Mouse (Mus musculus): ENCODE measurements around the gene Copz1. TPM values are rescaled to one million over a fixed set of nuclear protein-coding genes. Genes with fewer than 3 reads are reported as not detected.

Gene Copz1
- total RNA-seq (2012; rRNA removed), result 80.0 and 97.9 TPM in 2 replicates
- 135 and 148 TPM in 2 replicates for total RNA-seq (2014; rRNA removed)
- 263 and 271 TPM in 2 replicates for polyA plus RNA-seq (2012; ENCODE audit: insufficient read length, low read depth)

GRCm38 (mm10) chr15:103272419-103273279 lies at the start of gene Copz1:
TSS of gene Copz1 (plus strand) at chr15:103272714.
- no peak within 1 kb of the TSS for H3K27ac ChIP-seq (ENCODE audit: insufficient read depth, low read depth)

GRCm38 (mm10) chr15:103224161-103224560 lies 48.4 kb upstream of the Copz1 start:
- in situ Hi-C loops (cut with MboI; ENCODE audit: low pct_ligation_motif_present, low pct_unique_long_range_greater_than_20kb, low sequenced_read_pairs), result no loop called here
- H3K4me2 ChIP-seq (ENCODE audit: insufficient read depth, low read depth, poor library complexity, severe bottlenecking), result no peak overlapping the region
- dilution Hi-C loops (cut with MboI; ENCODE audit: extremely low pct_ligation_motif_present, extremely low pct_unique_long_range_greater_than_20kb, low sequenced_read_pairs), result no loop called here

More at GRCm38 (mm10) chr15:103272419-103273279, at the start of gene Copz1:
- peak; percentile 100 for DNase-seq (ENCODE audit: extremely low read depth)
- H3K4me3 ChIP-seq (replicated peaks in 1 of 3; ENCODE audit: low read depth in 2 of 3, low read length in 2 of 3, poor library complexity in 1 of 3), result peak within 1 kb of the TSS; percentile 68 to 91 (median 74)
- dilution Hi-C loops (cut with MboI; ENCODE audit: extremely low pct_ligation_motif_present, extremely low pct_unique_long_range_greater_than_20kb, low sequenced_read_pairs), result no loop called here
- H3K9ac ChIP-seq (ENCODE audit: insufficient read depth, low read depth), result peak within 1 kb of the TSS; percentile 82
- H3K79me2 ChIP-seq (replicated peaks; ENCODE audit: control insufficient read depth, extremely low read depth, insufficient read depth, poor library complexity, severe bottlenecking), result peaks cover 35% of the 10 kb centered on the region
- TF ChIP-seq UBTF (IDR thresholded peaks at IDR 0.05; ENCODE audit: low read depth, low read length) (peak; percentile 100), SMC3 (IDR thresholded peaks at IDR 0.05; ENCODE audit: low read depth, low read length) (no peak), HCFC1 (IDR thresholded peaks at IDR 0.05; ENCODE audit: low read depth, low read length) (peak; percentile 80), NELFE (IDR thresholded peaks at IDR 0.05; ENCODE audit: low read depth, low read length) (peak; percentile 76), SIN3A (IDR thresholded peaks at IDR 0.05; ENCODE audit: low read length) (peak; percentile 90), CTCF (conservative IDR thresholded peaks at IDR 0.05 in 1 of 2, IDR thresholded peaks at IDR 0.05 in 1 of 2; ENCODE audit: low read depth in 2 of 2, low read length in 2 of 2) (peak in 1 of 2 experiments; percentile 49; a peak in 2 of 4 replicates), E2F4 (IDR thresholded peaks at IDR 0.05; ENCODE audit: insufficient replicate concordance, low read depth, low read length) (no peak), IRF4 (IDR thresholded peaks at IDR 0.05; ENCODE audit: low read depth, low read length) (0 out of 2 replicates have a peak, but pooled peaks have one; percentile 27), ZKSCAN1 (IDR thresholded peaks at IDR 0.05; ENCODE audit: borderline replicate concordance, low read depth, low read length) (no peak), BHLHE40 (IDR thresholded peaks at IDR 0.05; ENCODE audit: low read depth, low read length) (no peak), CHD2 (IDR thresholded peaks at IDR 0.05; ENCODE audit: low read length) (peak; percentile 96), GABPA (IDR thresholded peaks at IDR 0.05; ENCODE audit: insufficient replicate concordance, low read depth, low read length) (no peak), USF2 (conservative IDR thresholded peaks at IDR 0.05; ENCODE audit: low read depth, low read length) (peak; percentile 96), ETS1 (conservative IDR thresholded peaks at IDR 0.05; ENCODE audit: low read depth, low read length) (no peak), EP300 (IDR thresholded peaks at IDR 0.05; ENCODE audit: low read length) (no peak), JUND (conservative IDR thresholded peaks at IDR 0.05; ENCODE audit: low read depth, low read length) (no peak), ZC3H11A (IDR thresholded peaks at IDR 0.05; ENCODE audit: low read depth, low read length) (no peak), CHD1 (IDR thresholded peaks at IDR 0.05; ENCODE audit: low read depth, low read length) (no peak), MAZ (IDR thresholded peaks at IDR 0.05; ENCODE audit: low read depth, low read length) (0 out of 2 replicates have a peak, but pooled peaks have one; percentile 11), JUN (IDR thresholded peaks at IDR 0.05; ENCODE audit: insufficient read depth, low read depth, low read length) (no peak), MXI1 (IDR thresholded peaks at IDR 0.05; ENCODE audit: low read depth, low read length) (peak; percentile 97), KAT2A (IDR thresholded peaks at IDR 0.05; ENCODE audit: insufficient replicate concordance, low read length) (peak; percentile 79; the same call in 1 of the 2 replicates), POLR2AphosphoS2 (IDR thresholded peaks at IDR 0.05; ENCODE audit: low read depth, low read length) (peak; percentile 84), ZNF384 (IDR thresholded peaks at IDR 0.05; ENCODE audit: low read depth, low read length) (no peak), MAFK (IDR thresholded peaks at IDR 0.05; ENCODE audit: insufficient replicate concordance, low read length) (no peak), PAX5 (IDR thresholded peaks at IDR 0.05; ENCODE audit: low read length) (no peak), MEF2A (IDR thresholded peaks at IDR 0.05; ENCODE audit: borderline replicate concordance, low read depth, low read length) (no peak), MYC (IDR thresholded peaks at IDR 0.05; ENCODE audit: low read depth, low read length) (peak; percentile 86), RCOR1 (conservative IDR thresholded peaks at IDR 0.05; ENCODE audit: low read depth, low read length) (no peak), RAD21 (IDR thresholded peaks at IDR 0.05; ENCODE audit: low read depth, low read length) (no peak; the same call in 1 of the 2 replicates), POLR2A (IDR thresholded peaks at IDR 0.05; ENCODE audit: low read depth, low read length) (peak; percentile 91), ZMIZ1 (IDR thresholded peaks at IDR 0.05; ENCODE audit: low read depth, low read length) (peak; percentile 88), NRF1 (IDR thresholded peaks at IDR 0.05; ENCODE audit: low read depth, low read length) (peak; percentile 52; the same call in 1 of the 2 replicates), TCF12 (IDR thresholded peaks at IDR 0.05; ENCODE audit: low read depth, low read length) (peak; percentile 75; the same call in 1 of the 2 replicates), MAX (IDR thresholded peaks at IDR 0.05; ENCODE audit: low read length) (peak; percentile 98), ELF1 (IDR thresholded peaks at IDR 0.05; ENCODE audit: low read depth, low read length) (peak; percentile 97), USF1 (IDR thresholded peaks at IDR 0.05; ENCODE audit: low read depth, low read length) (peak; percentile 95), TBP (conservative IDR thresholded peaks at IDR 0.05; ENCODE audit: low read depth, low read length) (peak; percentile 83; the same call in 1 of the 2 replicates)
- in situ Hi-C loops (cut with MboI; ENCODE audit: low pct_ligation_motif_present, low pct_unique_long_range_greater_than_20kb, low sequenced_read_pairs), result no loop called here
- peak within 1 kb of the TSS; percentile 99 for H3K4me2 ChIP-seq (ENCODE audit: insufficient read depth, low read depth, poor library complexity, severe bottlenecking)
- no peaks in the 10 kb centered on the region for H3K9me3 ChIP-seq (replicated peaks; ENCODE audit: low read length)
- peaks cover 0 to 28% of the 10 kb centered on the region in 2 experiments; a peak in 2 of 4 replicates for H3K4me1 ChIP-seq (ENCODE audit: control insufficient read depth in 1 of 2, insufficient read depth in 2 of 2)
- no peaks in the 10 kb centered on the region for H3K27me3 ChIP-seq (replicated peaks)
- peaks cover under 1 to 10% of the 10 kb centered on the region in 2 experiments for H3K36me3 ChIP-seq (replicated peaks in 1 of 2; ENCODE audit: control insufficient read depth in 1 of 2, insufficient read depth in 1 of 2, low read length in 1 of 2)

More at GRCm38 (mm10) chr15:103224161-103224560, 48.4 kb upstream of the Copz1 start:
- no peak for DNase-seq (ENCODE audit: extremely low read depth)
- H3K79me2 ChIP-seq (replicated peaks; ENCODE audit: control insufficient read depth, extremely low read depth, insufficient read depth, poor library complexity, severe bottlenecking), result peaks cover 88% of the 10 kb centered on the region
- no peaks in the 10 kb centered on the region for H3K9me3 ChIP-seq (replicated peaks; ENCODE audit: low read length)
- H3K9ac ChIP-seq (ENCODE audit: insufficient read depth, low read depth), result no peak overlapping the region
- no peak overlapping the region for H3K4me3 ChIP-seq (replicated peaks in 1 of 3; ENCODE audit: low read depth in 2 of 3, low read length in 2 of 3, poor library complexity in 1 of 3)
- peaks cover 6 to 28% of the 10 kb centered on the region in 2 experiments; a peak in 3 of 4 replicates for H3K4me1 ChIP-seq (ENCODE audit: control insufficient read depth in 1 of 2, insufficient read depth in 2 of 2)
- no peaks in the 10 kb centered on the region for H3K27me3 ChIP-seq (replicated peaks)
- TF ChIP-seq NRF1 (IDR thresholded peaks at IDR 0.05; ENCODE audit: low read depth, low read length), result no peak
- no peak for TF ChIP-seq MAZ (IDR thresholded peaks at IDR 0.05; ENCODE audit: low read depth, low read length)
- peak in 1 of 2 experiments; percentile 21; a peak in 1 of 4 replicates for TF ChIP-seq CTCF (conservative IDR thresholded peaks at IDR 0.05 in 1 of 2, IDR thresholded peaks at IDR 0.05 in 1 of 2; ENCODE audit: low read depth in 2 of 2, low read length in 2 of 2)
- no peak overlapping the region for H3K27ac ChIP-seq (ENCODE audit: insufficient read depth, low read depth)
- peaks cover 4 to 50% of the 10 kb centered on the region in 2 experiments for H3K36me3 ChIP-seq (replicated peaks in 1 of 2; ENCODE audit: control insufficient read depth in 1 of 2, insufficient read depth in 1 of 2, low read length in 1 of 2)
